Mouse (Mus musculus) adrenal gland (tissue): ENCODE data around the gene Corin.

Experiments used
- intact Hi-C: fragments of 180-260 bp; cut with DNase I; formaldehyde crosslinking; loops from one replicate; pipeline ENCODE4 v1.15.1; 2025
- long read RNA-seq, 2 experiments: library from polyadenylated mRNA; unstranded; transcript quantifications; one replicate each; pipeline ENCODE4 v2.0.0; 2020; ENCODE audit warnings: borderline replicate concordance in 1 of 2; ENCODE audit not compliant: insufficient replicate concordance in 1 of 2

Corin gene
- long read RNA-seq, experiment 1: 0 reads
- long read RNA-seq, experiment 2: 0 reads

DNA sequence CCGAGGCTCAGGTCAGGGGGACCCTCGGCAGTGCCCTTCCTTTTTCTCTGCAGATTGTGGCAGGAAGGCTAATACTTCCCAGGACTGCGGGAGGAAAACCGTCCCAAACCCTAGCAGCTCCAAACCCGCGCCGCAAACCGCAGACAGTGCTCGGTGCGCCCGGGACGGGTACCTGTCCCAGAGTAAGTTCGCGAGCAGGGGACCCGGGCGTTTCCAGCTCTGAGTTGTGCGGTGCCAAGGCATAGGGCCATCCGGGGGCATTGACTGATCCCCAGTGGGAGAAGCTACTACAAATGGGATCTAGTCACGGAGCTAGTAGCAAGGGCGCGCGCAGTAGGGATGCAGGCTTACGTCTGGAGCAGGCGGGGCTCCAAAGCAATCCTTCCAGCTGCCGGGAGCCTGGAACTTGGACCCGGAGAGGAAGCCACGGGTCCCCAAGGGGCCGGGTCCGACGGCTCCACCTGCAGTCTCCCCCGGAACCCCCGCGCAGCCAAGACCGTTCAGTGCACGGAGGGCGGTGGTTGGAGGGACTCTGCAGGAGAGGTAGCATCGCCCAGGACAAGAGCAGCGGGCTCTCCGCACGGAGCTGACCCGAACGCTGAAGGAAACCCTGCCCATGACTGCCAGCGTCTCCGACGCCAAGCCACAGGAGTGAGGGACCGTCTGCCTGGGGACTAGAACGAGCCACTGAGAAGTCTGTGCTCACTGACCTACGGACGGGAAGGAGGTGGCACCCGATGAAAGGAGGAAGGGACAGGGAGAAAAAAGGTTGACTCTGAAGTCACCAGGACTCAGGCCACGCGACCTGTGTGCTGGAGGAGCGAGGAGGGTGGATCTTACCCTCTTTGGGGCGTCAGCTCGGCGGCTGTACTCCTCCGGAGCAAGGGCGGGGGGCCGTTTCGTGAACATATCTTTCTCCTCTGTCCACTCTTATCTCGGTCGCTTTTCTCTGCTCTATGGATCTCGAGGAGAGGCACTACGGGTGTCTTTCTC lies at the start of gene Corin:
Gene Corin (minus strand): TSS at position 943 of the 993 bp plus-strand sequence.
- intact Hi-C loops: loop anchor here (2.0 kb wide), 1 partner anchor 153 kb away; no protein-coding TSS in a partner anchor

GRCm38 (mm10) chr5:72551209-72551608 lies 46.9 kb upstream of the Corin start:
- intact Hi-C loops: no loop called here

DNA sequence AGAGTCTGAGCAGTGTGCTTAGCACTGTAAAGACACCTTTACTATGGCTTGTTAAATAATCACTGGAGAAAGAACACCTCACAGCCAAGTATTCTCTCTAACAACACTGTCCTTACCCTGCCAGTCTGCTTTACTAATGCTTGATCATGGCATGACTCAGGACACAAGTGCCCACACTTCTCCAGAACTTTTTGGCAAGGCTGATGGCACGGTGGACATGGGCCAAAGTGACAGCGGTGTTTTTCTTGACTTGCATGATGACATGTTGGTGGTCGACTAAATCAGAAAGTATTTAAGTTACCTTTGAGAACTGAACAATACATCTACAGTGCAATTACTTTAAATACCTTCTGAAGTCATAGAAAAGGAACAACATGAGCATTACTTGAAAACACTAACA lies 24.6 kb upstream of the Corin start:
- intact Hi-C loops: no loop called here

GRCm38 (mm10) chr5:72513808-72514207 lies 9.5 kb upstream of the Corin start:
- intact Hi-C loops: no loop called here

GRCm38 (mm10) chr5:72505740-72506139 lies 1.5 kb upstream of the Corin start:
- intact Hi-C loops: loop anchor here (2.0 kb wide), 1 partner anchor 155 kb away; no protein-coding TSS in a partner anchor

DNA sequence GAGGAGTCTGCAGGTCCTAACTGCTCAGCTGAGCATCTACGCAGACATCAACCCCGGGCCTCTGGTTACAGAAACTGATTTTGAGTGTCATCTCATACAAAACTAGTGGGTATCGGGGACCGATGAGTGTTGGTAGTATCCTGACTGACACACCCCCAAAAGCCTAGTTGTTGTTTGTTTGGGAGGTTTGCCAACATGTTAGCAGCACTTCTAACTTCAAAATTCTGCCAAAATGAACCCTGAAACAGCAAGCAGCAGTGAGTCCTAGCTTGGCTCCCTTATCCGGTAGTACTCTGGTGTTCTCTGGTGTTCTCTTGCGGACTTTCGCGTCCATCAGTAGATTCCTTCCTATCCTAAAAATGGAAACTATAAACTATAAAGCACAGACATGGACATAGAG lies 1.5 kb downstream of the Corin start:
- intact Hi-C loops: no loop called here

DNA sequence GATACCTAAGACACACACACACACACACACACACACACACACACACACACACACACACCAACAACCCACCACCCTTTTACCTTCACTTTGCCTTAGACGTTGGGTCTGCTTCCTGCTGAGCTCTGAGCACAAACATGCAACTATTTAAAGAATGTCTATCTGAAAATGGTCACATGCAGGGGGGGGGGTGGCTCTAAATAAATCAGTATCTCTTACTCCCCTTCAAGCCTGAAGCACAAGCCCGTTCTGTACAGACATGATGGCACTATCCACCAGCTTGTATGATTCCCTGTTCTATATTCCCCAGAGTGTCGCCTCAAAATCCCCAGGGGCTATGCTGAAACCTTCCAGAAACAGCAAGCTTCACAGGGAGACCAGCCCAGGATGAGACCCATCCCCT lies 2.5 kb downstream of the Corin start:
- intact Hi-C loops: no loop called here

DNA sequence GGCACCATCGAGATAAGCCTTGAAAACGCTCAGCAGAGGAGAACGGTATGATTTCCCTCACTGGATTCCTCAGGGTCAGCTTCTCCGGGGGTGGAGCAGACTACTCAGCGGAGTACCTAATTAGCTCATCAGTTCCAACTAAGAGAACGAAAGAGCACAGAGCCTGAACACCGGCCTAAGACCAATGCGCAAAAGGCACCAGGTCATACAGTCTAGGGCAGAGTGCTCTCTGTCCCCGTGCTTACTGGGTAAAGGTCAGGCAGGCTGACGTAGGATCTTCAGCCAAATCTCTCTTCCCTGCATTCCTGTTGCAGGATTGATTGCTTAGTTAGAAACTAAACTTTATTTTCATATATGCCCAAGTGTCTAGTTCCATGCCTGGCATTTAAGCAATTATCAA lies 6.0 kb downstream of the Corin start:
- intact Hi-C loops: no loop called here

DNA sequence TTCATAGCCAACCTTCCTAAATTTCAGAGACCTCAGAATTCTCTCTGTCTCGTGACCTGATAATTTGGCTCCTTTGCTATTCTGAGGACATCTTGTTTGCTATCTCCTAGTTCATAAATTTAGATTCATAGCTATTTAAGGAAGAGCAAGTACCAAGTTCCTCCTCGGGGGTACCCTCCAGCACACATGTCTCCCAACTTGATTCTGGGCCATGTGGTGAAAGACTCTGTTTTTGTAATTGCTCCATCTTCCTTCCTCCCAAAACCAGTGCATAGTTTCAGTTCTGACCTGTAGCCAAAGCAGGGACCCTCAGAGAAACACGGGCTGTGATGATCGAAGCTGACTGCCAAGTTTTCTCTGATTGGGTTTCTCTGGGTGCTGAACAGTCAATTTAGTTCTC lies 7.5 kb downstream of the Corin start:
- intact Hi-C loops: no loop called here

- intact Hi-C loops: no loop called here
Observed at GRCm38 (mm10) chr5:72493906-72494305, 10.4 kb downstream of the Corin start.

DNA sequence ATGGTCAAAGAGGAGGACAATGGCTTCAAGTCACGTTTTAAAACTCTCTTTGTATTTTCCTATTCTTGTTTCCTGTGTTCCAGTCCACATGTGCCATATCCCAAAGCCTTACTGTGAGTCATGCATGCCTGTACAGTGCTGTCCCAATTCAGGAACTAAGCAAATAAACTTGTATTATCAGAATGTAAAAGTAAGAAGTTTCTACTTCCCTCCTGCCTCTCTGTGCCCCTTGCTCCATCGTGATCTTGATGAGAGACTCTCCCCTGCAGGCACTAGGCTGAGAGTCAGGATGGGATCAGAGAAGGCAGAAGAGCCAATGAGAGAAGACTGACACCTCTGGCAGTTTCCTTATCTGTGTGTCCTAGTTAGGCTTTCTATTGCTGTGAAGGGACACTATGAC lies 13.0 kb downstream of the Corin start:
- intact Hi-C loops: no loop called here

DNA sequence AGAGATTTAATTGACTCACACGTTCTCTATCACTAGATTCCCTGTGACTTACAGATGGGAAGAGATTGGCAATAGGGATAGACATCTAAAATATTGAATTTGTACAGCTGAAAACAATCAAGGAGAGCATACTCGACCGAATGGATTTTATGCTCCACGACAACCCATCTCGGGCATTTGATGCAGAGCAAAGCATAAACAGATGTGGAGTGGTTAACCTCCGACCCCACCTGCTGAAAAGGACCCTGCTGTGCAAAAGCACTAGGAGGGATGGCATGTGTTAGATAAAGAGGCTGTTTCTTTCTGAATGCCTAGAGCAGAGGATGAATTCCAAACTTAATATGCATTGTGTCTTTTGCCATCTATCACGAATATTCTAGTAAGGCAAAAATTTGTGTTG lies 23.8 kb downstream of the Corin start:
- intact Hi-C loops: no loop called here

DNA sequence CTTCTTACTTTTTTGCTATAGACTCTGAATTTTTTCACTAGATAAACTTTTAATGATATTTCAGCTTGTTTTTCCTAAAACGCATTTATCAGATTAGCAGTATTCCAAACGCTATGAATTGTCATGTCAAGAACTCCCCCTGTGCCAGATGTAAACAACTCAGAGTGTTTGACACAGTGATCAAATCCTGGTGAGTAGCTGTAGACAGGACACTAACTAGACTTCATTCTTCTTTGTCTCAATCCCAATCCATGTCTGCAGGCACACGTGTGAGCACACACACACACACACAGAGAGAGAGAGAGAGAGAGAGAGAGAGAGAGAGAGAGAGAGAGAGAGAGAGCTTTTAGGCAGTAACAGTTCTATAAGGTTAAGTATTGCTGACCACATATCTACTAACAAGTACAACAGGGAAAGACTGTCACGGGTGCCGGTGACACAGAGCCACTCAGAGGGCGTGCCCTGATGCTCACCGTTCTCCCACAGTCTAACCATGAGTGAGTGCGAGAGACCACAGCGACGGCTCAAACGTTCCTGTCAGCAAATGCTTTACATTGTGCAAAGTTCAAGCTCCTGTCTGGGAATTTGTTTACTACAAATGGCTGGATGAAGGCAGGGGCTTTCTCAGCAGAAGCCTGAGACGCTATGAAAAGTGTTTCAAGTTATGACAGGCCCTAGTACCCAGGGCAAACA lies 31.8 kb downstream of the Corin start:
- intact Hi-C loops: no loop called here

GRCm38 (mm10) chr5:72471746-72472145 lies 32.5 kb downstream of the Corin start:
- intact Hi-C loops: no loop called here

GRCm38 (mm10) chr5:72464932-72465331 lies 39.3 kb downstream of the Corin start:
- intact Hi-C loops: no loop called here

DNA sequence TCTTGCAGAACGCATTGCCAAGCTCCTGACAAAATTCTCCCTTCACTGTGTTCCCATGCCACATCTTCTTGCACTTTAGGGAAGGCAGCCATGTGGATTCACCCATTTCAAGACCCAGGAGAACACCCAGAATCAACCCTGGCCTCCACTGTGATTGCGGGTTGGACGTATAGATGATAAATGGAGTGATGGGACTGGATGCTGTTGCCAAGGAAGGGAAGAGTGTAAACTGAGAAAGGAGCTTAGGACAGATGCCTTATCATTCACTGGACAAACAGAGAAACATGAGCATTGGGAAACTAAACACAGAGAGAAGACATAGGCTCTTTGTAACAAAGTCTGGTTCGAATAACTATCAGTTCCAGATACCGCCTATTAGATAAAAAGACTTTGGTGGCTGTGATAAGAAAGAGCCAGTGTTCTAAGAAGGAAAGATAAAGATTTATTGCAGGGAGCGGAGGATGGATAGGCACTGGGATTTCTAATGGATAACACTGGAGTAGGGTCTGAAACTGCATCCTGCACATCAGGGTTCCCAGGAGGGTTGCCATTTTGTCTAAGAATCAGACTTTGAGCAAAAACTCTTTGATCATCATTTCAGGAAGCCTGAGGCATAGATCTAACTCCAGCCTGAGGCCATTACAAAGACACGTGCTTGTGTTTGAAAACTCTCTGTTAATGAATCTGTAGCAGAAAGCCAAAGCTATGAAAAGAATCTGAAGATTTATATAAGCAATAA lies 44.7 kb downstream of the Corin start:
- intact Hi-C loops: no loop called here

GRCm38 (mm10) chr5:72453690-72454089 lies 50.6 kb downstream of the Corin start:
- intact Hi-C loops: no loop called here

GRCm38 (mm10) chr5:72453176-72453575 lies 51.1 kb downstream of the Corin start:
- intact Hi-C loops: no loop called here

DNA sequence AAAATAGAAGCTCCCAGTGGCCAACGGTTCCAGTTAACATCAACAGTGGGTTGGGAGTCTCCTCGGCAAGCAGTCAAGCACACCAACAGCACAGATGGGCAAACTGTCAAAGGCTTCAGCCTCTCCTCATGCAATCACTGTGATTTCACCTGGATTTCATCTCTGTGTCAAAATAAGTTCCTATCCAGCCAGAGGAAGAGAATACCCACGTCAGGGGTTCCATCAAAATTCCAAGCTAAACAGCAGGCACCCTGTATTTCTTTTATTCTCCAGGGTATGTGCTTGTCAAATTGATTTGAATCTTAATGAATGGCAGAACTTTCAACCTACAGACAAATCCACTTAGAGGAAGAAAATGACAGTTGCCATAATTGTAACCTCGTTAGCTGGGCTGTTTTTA lies 51.5 kb downstream of the Corin start:
- intact Hi-C loops: no loop called here

DNA sequence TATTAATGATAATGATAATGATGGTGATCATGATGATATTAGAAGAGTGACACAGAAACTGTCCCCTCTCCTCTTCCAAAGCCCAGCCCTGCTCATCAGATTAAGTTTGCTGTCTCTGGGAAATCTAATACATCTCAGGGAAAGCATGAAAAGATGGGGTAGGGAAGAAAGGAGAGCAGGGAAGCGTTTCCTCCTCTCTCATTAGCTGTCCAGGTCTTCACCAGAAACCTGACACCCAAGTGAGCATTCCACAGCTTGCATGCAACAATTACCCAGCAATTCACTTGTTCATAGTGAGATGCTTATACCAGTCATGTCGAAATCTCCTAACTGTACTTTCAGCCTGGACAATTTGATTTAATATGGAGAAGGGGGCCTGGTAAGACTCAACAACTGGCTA lies 55.4 kb downstream of the Corin start:
- intact Hi-C loops: no loop called here

GRCm38 (mm10) chr5:72446104-72446503 lies 58.2 kb downstream of the Corin start:
- intact Hi-C loops: no loop called here

DNA sequence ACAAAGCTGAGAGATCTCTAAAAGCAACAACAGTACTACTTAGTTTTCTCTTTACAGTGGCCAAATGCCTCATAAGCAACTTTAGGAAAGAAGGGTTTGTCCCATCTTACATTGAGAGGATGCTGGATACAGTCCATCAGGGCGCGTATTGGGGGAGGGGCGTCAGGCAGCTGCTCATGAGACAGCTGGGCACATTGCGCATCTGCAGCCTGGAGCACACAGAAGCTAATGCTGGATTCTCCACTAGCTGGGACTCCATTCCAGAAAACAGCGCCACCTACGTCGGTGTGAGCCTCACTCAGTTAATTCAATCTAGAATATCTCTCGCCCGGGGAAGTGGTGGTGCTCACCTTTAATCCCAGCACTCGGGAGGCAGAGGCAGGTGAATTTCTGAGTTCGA lies 60.3 kb downstream of the Corin start:
- intact Hi-C loops: no loop called here
